Mouse (Mus musculus) heart, postnatal 0 days (tissue): ENCODE data around the gene Egf. TPM values are rescaled to one million over a fixed set of nuclear protein-coding genes. Genes with fewer than 3 reads are reported as not detected.

ENCODE experiments used
- ATAC-seq: fragments of 200-750 bp; cut with Nextera tagmentation; 2 replicates; pipeline ENCODE4 v1.8.0; 2017; ENCODE audit warnings: low read depth, moderate number of reproducible peaks, moderate library complexity; ENCODE audit not compliant: insufficient read depth
- DNase-seq: peaks from one replicate; pipeline ENCODE4 v3.0.0-alpha.2; 2016; ENCODE audit warnings: low spot score
- H3K27ac ChIP-seq: fragments of 300-500 bp; sonication (generic); 2 replicates; pipeline ENCODE4 v1.5.1; 2014; ENCODE audit warnings: low read depth, mild to moderate bottlenecking
- H3K27me3 ChIP-seq: fragments of 300-500 bp; sonication (generic); 2 replicates; pipeline ENCODE4 v1.6.1; 2014; ENCODE audit warnings: low read length, mixed read lengths; ENCODE audit not compliant: control insufficient read depth, insufficient read depth
- H3K36me3 ChIP-seq: fragments of 300-500 bp; sonication (generic); replicated peaks from 2 replicates; pipeline ENCODE4 v1.6.1; 2014; ENCODE audit warnings: low read length, mixed read lengths; ENCODE audit not compliant: control insufficient read depth, insufficient read depth
- H3K4me1 ChIP-seq: fragments of 300-500 bp; sonication (generic); 2 replicates; pipeline ENCODE4 v1.6.1; 2014; ENCODE audit warnings: antibody characterized with exemption; ENCODE audit not compliant: control insufficient read depth, insufficient read depth
- H3K4me2 ChIP-seq: fragments of 300-500 bp; sonication (generic); 2 replicates; pipeline ENCODE4 v1.6.1; 2014; ENCODE audit warnings: low read depth, mild to moderate bottlenecking, low read length, moderate library complexity
- H3K4me3 ChIP-seq: fragments of 300-500 bp; sonication (generic); 2 replicates; pipeline ENCODE4 v1.5.1; 2014; ENCODE audit warnings: low read depth, low read length
- H3K9ac ChIP-seq: fragments of 300-500 bp; sonication (generic); replicated peaks from 2 replicates; pipeline ENCODE4 v1.6.1; 2014; ENCODE audit warnings: low read depth, low read length, mixed read lengths
- H3K9me3 ChIP-seq: fragments of 300-500 bp; sonication (generic); replicated peaks from 2 replicates; pipeline ENCODE4 v1.6.1; 2016; ENCODE audit warnings: low read length; ENCODE audit not compliant: control insufficient read depth
- CTCF ChIP-seq: IDR thresholded peaks from 2 replicates; pipeline ENCODE4 v1.5.1; 2016; ENCODE audit warnings: antibody characterized with exemption, control low read depth, low read depth
- EP300 ChIP-seq: IDR thresholded peaks from 2 replicates; pipeline ENCODE4 v1.6.1; 2016; ENCODE audit warnings: antibody characterized with exemption, low read depth
- WGBS: fragments of 180-500 bp; shearing (Covaris S2); extraction: QIAGEN DNeasy Blood & Tissue Kit; methylation state at CpG from one replicate; pipeline ENCODE4 v1.1.7; 2014; 5-methylcytosine and 5-hydroxymethylcytosine counted together
- polyA plus RNA-seq: library from polyadenylated mRNA; unstranded; fragments of >200 nt; fragmentation: Nextera tagmentation; extraction: Ambion mirVana; gene quantifications from 2 replicates; pipeline ENCODE4 v1.2.1, GENCODE M21; 2015
- total RNA-seq: library from RNA; depleted of rRNA; stranded (reverse); fragments of >200 nt; gene quantifications from 2 replicates; pipeline ENCODE4 v1.2.3, GENCODE M21; 2014; ENCODE audit warnings: low replicate concordance

Gene Egf
- total and polyA plus RNA-seq, 2 experiments from 2014 or later = 1.9 to 12.4 TPM

- Histone ChIP-seq H3K9me3 (no peaks in the 10 kb centered on the region), H3K4me1 (peaks cover 9% of the 10 kb centered on the region; the same call in 1 of the 2 replicates), H3K36me3 (no peaks in the 10 kb centered on the region), H3K4me3 (no peak overlapping the region), H3K9ac (no peak overlapping the region), H3K27ac (no peak overlapping the region), H3K27me3 (no peaks in the 10 kb centered on the region), H3K4me2 (no peak overlapping the region)
- ATAC-seq (peak; percentile 62; the same call in 1 of the 2 replicates), DNase-seq (peak; percentile 15)
- no peak for TF ChIP-seq EP300
- no peak for TF ChIP-seq CTCF
Observed at GRCm38 (mm10) chr3:129650293-129650612, 104.9 kb downstream of the Egf start.

- DNase-seq = peak; percentile 46
- peak; percentile 80; the same call in 1 of the 2 replicates for ATAC-seq
- WGBS = 66% methylated on average over 8 of the region's 8 CpGs
- H3K4me2 ChIP-seq = no peak overlapping the region
- H3K9me3 ChIP-seq = no peaks in the 10 kb centered on the region
- H3K36me3 ChIP-seq = no peaks in the 10 kb centered on the region
- H3K27me3 ChIP-seq = no peaks in the 10 kb centered on the region
- peaks cover 9% of the 10 kb centered on the region; the same call in 1 of the 2 replicates for H3K4me1 ChIP-seq
- H3K9ac ChIP-seq = no peak overlapping the region
- H3K27ac ChIP-seq = no peak overlapping the region
- TF ChIP-seq EP300 (no peak), CTCF (no peak)
- no peak overlapping the region for H3K4me3 ChIP-seq
Observed at GRCm38 (mm10) chr3:129649586-129650292, 105.4 kb downstream of the Egf start.

- TF ChIP-seq EP300 (no peak), CTCF (no peak)
- DNase-seq = no peak
- ATAC-seq = no peak
- Histone ChIP-seq H3K4me2 (no peak overlapping the region), H3K9me3 (no peaks in the 10 kb centered on the region), H3K27me3 (no peaks in the 10 kb centered on the region), H3K36me3 (no peaks in the 10 kb centered on the region), H3K27ac (no peak overlapping the region), H3K4me3 (no peak overlapping the region), H3K9ac (no peak overlapping the region), H3K4me1 (peaks cover 9% of the 10 kb centered on the region; the same call in 1 of the 2 replicates)
- 82% methylated on average over 5 of the region's 5 CpGs for WGBS
Observed at GRCm38 (mm10) chr3:129648598-129648997, 106.5 kb downstream of the Egf start.

- Histone ChIP-seq H3K4me3 (no peak overlapping the region), H3K27me3 (no peaks in the 10 kb centered on the region), H3K27ac (no peak overlapping the region), H3K9ac (no peak overlapping the region), H3K9me3 (no peaks in the 10 kb centered on the region), H3K4me1 (peaks cover 9% of the 10 kb centered on the region; the same call in 1 of the 2 replicates), H3K36me3 (no peaks in the 10 kb centered on the region), H3K4me2 (no peak overlapping the region)
- TF ChIP-seq CTCF (no peak), EP300 (no peak)
- WGBS = 88% methylated on average over 10 of the region's 10 CpGs
- ATAC-seq (no peak), DNase-seq (no peak)
Observed at GRCm38 (mm10) chr3:129647312-129647711, 107.8 kb downstream of the Egf start.

- TF ChIP-seq CTCF (no peak), EP300 (no peak)
- peaks cover 9% of the 10 kb centered on the region; the same call in 1 of the 2 replicates for H3K4me1 ChIP-seq
- no peaks in the 10 kb centered on the region for H3K36me3 ChIP-seq
- 72% methylated on average over 5 of the region's 5 CpGs for WGBS
- DNase-seq (no peak), ATAC-seq (no peak)
- no peak overlapping the region for H3K27ac ChIP-seq
- no peaks in the 10 kb centered on the region for H3K27me3 ChIP-seq
- no peak overlapping the region for H3K4me3 ChIP-seq
- no peaks in the 10 kb centered on the region for H3K9me3 ChIP-seq
- H3K9ac ChIP-seq = no peak overlapping the region
- H3K4me2 ChIP-seq = no peak overlapping the region
Observed at GRCm38 (mm10) chr3:129646781-129647180, 108.3 kb downstream of the Egf start.

DNA sequence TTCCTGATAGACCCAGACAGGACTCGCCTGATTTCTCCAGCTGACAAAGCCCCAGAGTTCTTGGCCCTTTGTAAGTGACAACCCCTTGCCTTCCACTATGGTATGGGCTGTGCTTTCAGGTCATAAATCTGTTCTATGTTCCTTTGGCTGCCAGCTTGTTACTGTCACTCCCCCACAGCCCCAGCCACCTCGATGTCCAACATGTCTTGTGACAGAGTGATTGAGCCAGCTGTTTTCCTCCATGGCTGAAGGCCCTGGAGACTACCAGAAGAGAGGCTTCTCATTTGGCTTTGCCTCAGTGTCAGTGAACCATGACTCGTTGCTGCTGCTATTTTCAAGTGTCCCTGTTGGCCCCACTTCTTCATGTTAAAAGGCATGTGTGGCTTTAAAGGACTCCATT lies 109.7 kb downstream of the Egf start:
- Histone ChIP-seq H3K4me3 (no peak overlapping the region), H3K4me1 (peaks cover 8% of the 10 kb centered on the region; the same call in 1 of the 2 replicates), H3K9me3 (no peaks in the 10 kb centered on the region), H3K27ac (no peak overlapping the region), H3K36me3 (no peaks in the 10 kb centered on the region), H3K27me3 (no peaks in the 10 kb centered on the region), H3K4me2 (no peak overlapping the region), H3K9ac (no peak overlapping the region)
- DNase-seq (no peak), ATAC-seq (peak; percentile 51; the same call in 1 of the 2 replicates)
- WGBS = 40% methylated on average over 3 of the region's 3 CpGs
- TF ChIP-seq EP300 = no peak
- TF ChIP-seq CTCF = no peak
